In genomic region chr1:127107485-127107884, GRCm38 (mm10) we compare ENCODE assay signal across 9 mouse cellular contexts.
DNase-seq lines count a peak whose midpoint lies in the region; ATAC-seq and TF ChIP-seq lines count a peak whose summit lies in the region.
"Had no signal": no experiment of that assay in that cellular context is flagged by ENCODE, and none has a peak within 500 bp of the region (broad histone marks: within the 10 kb centered on the region; RNA-seq: fewer than 3 reads in every experiment).

No protein-coding gene starts in this region.

- intact Hi-C loops in heart, postnatal 25 days (cut with DNase I) = no loop called here

- no peak for TF ChIP-seq EP300 in heart, postnatal 0 days (IDR thresholded peaks at IDR 0.05; ENCODE audit: low read depth)

- no peak overlapping the region for H3K27ac ChIP-seq in heart, postnatal 0 days (ENCODE audit: low read depth)
- no peak overlapping the region for H3K27ac ChIP-seq in midbrain, embryonic 14.5 days (replicated peaks; ENCODE audit: low read depth, low read length)
- H3K27ac ChIP-seq: limb, embryonic 15.5 days had no signal

- H3K36me3 ChIP-seq in heart, postnatal 0 days (replicated peaks; ENCODE audit: control insufficient read depth, insufficient read depth, low read length) = no peaks in the 10 kb centered on the region
- H3K36me3 ChIP-seq in midbrain, embryonic 14.5 days (ENCODE audit: control insufficient read depth, insufficient read depth, low read length) = no peaks in the 10 kb centered on the region
- H3K36me3 ChIP-seq: limb, embryonic 15.5 days had no signal

- no peaks in the 10 kb centered on the region for H3K27me3 ChIP-seq in heart, postnatal 0 days (ENCODE audit: control insufficient read depth, insufficient read depth, low read length)
- H3K27me3 ChIP-seq in midbrain, embryonic 14.5 days (ENCODE audit: control insufficient read depth, insufficient read depth, low read length) = no peaks in the 10 kb centered on the region
- H3K27me3 ChIP-seq: limb, embryonic 15.5 days had no signal

- ATAC-seq in heart, postnatal 0 days (ENCODE audit: insufficient read depth, low read depth) = 0 out of 2 replicates have a peak, but pooled peaks have one; percentile 36
- no peak for ATAC-seq in midbrain, embryonic 14.5 days (ENCODE audit: low FRiP score, low TSS enrichment)
- no peak for ATAC-seq in CD4-positive, CD25-positive, alpha-beta regulatory T cell, adult 4 months

- H3K9me3 ChIP-seq in heart, postnatal 0 days (replicated peaks; ENCODE audit: control insufficient read depth, low read length) = no peaks in the 10 kb centered on the region
- H3K9me3 ChIP-seq in midbrain, embryonic 14.5 days (ENCODE audit: control insufficient read depth, low read length) = no peaks in the 10 kb centered on the region
- H3K9me3 ChIP-seq: limb, embryonic 15.5 days had no signal

- DNase-seq in heart, postnatal 0 days (ENCODE audit: low spot score) = peak; percentile 15
- no peak for DNase-seq in heart, postnatal 25 days (ENCODE audit: low spot score)
- peak; percentile 8 to 22 for DNase-seq in cerebellum, adult 18-20 months
- peak; percentile 38 for DNase-seq in heart, postnatal 4 days
- peak; percentile 68 for DNase-seq in midbrain, embryonic 14.5 days
- no peak for DNase-seq in urinary bladder, adult 18-20 months (ENCODE audit: low spot score in 2 of 2)
- no peak for DNase-seq in c-Kit-positive CD71-positive TER-119-positive erythroid progenitor cells, embryonic 14.5 days (ENCODE audit: low spot score)

- H3K4me2 ChIP-seq in heart, postnatal 0 days (ENCODE audit: low read depth, low read length) = no peak overlapping the region
- H3K4me2 ChIP-seq in midbrain, embryonic 14.5 days (ENCODE audit: low read length) = no peak overlapping the region
- H3K4me2 ChIP-seq: limb, embryonic 15.5 days had no signal

- no peak for TF ChIP-seq CTCF in heart, postnatal 0 days (IDR thresholded peaks at IDR 0.05; ENCODE audit: low read depth)

- no peak overlapping the region for H3K9ac ChIP-seq in heart, postnatal 0 days (replicated peaks; ENCODE audit: low read depth, low read length)
- H3K9ac ChIP-seq in midbrain, embryonic 14.5 days (replicated peaks; ENCODE audit: low read length) = no peak overlapping the region
- H3K9ac ChIP-seq: limb, embryonic 15.5 days had no signal

- 30% methylated on average over 5 of the region's 5 CpGs for WGBS in heart, postnatal 0 days
- WGBS in midbrain, embryonic 14.5 days = 49% methylated on average over 5 of the region's 5 CpGs

- no peaks in the 10 kb centered on the region for H3K4me1 ChIP-seq in heart, postnatal 0 days (ENCODE audit: control insufficient read depth, insufficient read depth)
- no peaks in the 10 kb centered on the region for H3K4me1 ChIP-seq in midbrain, embryonic 14.5 days (ENCODE audit: control insufficient read depth, insufficient read depth, low read length)
- H3K4me1 ChIP-seq: limb, embryonic 15.5 days had no signal

- no peak overlapping the region for H3K4me3 ChIP-seq in heart, postnatal 0 days (ENCODE audit: low read depth, low read length)
- no peak overlapping the region for H3K4me3 ChIP-seq in midbrain, embryonic 14.5 days (replicated peaks; ENCODE audit: low read depth, low read length)
- H3K4me3 ChIP-seq: limb, embryonic 15.5 days had no signal

Comparison
In these comparisons a context has a peak if more than half of its experiments do, and no peak if none do; other contexts are left out.
1. DNase-seq: peak in heart, postnatal 0 days (single experiment), cerebellum, adult 18-20 months (2 of 2), heart, postnatal 4 days (single experiment) and midbrain, embryonic 14.5 days (single experiment); none in heart, postnatal 25 days (single experiment), urinary bladder, adult 18-20 months (0 of 2) and c-Kit-positive CD71-positive TER-119-positive erythroid progenitor cells, embryonic 14.5 days (single experiment).